Mouse (Mus musculus) lung, postnatal 14 days (tissue): Measurements from ENCODE around the gene Prelid1.
A peak's percentile ranks its signal among the peaks of the same experiment; 100 is the strongest.

ENCODE experiments used
- DNase-seq: peaks from one replicate; pipeline ENCODE4 v3.0.0; 2021

Prelid1 gene

GRCm38 (mm10) chr13:55335701-55336100 is 15.4 kb downstream of the Prelid1 start:
- DNase-seq, result no peak

GRCm38 (mm10) chr13:55337341-55337975 is 17.2 kb downstream of the Prelid1 start:
- DNase-seq, result no peak

- no peak for DNase-seq
Observed at GRCm38 (mm10) chr13:55338131-55339054, 18.1 kb downstream of the Prelid1 start.

- DNase-seq, result no peak
Observed at GRCm38 (mm10) chr13:55339259-55339658, 19.0 kb downstream of the Prelid1 start.

- DNase-seq, result no peak
Observed at GRCm38 (mm10) chr13:55342469-55342868, 22.2 kb downstream of the Prelid1 start.

GRCm38 (mm10) chr13:55344286-55344685 is 24.0 kb downstream of the Prelid1 start:
- no peak for DNase-seq

GRCm38 (mm10) chr13:55346745-55347144 is 26.4 kb downstream of the Prelid1 start:
- DNase-seq, result no peak

GRCm38 (mm10) chr13:55361145-55361544 is 40.8 kb downstream of the Prelid1 start:
- DNase-seq, result no peak

- no peak for DNase-seq
Observed at GRCm38 (mm10) chr13:55361974-55362452, 41.7 kb downstream of the Prelid1 start.

- peak; percentile 93 for DNase-seq
Observed at GRCm38 (mm10) chr13:55362453-55363060, 42.3 kb downstream of the Prelid1 start, which contains the start of gene Lman2. Lman2 (minus strand) TSS chr13:55362783.

- no peak for DNase-seq
Observed at GRCm38 (mm10) chr13:55368401-55368800, 48.1 kb downstream of the Prelid1 start.

- DNase-seq, result peak; percentile 32
Observed at GRCm38 (mm10) chr13:55369531-55370114, 49.3 kb downstream of the Prelid1 start, which contains the start of gene Rgs14. Rgs14 (plus strand) TSS chr13:55369732.

- peak; percentile 30 for DNase-seq
Observed at GRCm38 (mm10) chr13:55370234-55370633, 49.9 kb downstream of the Prelid1 start.

- no peak for DNase-seq
Observed at GRCm38 (mm10) chr13:55371007-55371681, 50.8 kb downstream of the Prelid1 start.

GRCm38 (mm10) chr13:55371740-55372139 is 51.4 kb downstream of the Prelid1 start:
- DNase-seq, result no peak

- DNase-seq, result no peak
Observed at GRCm38 (mm10) chr13:55374206-55374924, 54.1 kb downstream of the Prelid1 start.
